Mouse (Mus musculus) stomach, postnatal 0 days (tissue): ENCODE data around the gene Mrnip. TPM values are rescaled to one million over a fixed set of nuclear protein-coding genes. Genes with fewer than 3 reads are reported as not detected.

Source experiments
- ATAC-seq: fragments of 200-750 bp; cut with Nextera tagmentation; 2 replicates; pipeline ENCODE4 v1.8.0; 2017; ENCODE audit not compliant: low FRiP score, low TSS enrichment
- DNase-seq: peaks from one replicate; pipeline ENCODE4 v3.0.0-alpha.2; 2016; ENCODE audit warnings: low spot score
- H3K27ac ChIP-seq: fragments of 300-500 bp; sonication (generic); replicated peaks from 2 replicates; pipeline ENCODE4 v1.5.1; 2014; ENCODE audit warnings: mild to moderate bottlenecking, control low read depth
- H3K27me3 ChIP-seq: fragments of 300-500 bp; sonication (generic); 2 replicates; pipeline ENCODE4 v1.6.1; 2014; ENCODE audit warnings: low read length; ENCODE audit not compliant: control insufficient read depth, insufficient read depth
- H3K36me3 ChIP-seq: fragments of 300-500 bp; sonication (generic); 2 replicates; pipeline ENCODE4 v1.6.1; 2014; ENCODE audit warnings: low read length, mixed read lengths; ENCODE audit not compliant: control insufficient read depth, insufficient read depth
- H3K4me1 ChIP-seq: fragments of 300-500 bp; sonication (generic); replicated peaks from 2 replicates; pipeline ENCODE4 v1.6.1; 2014; ENCODE audit warnings: antibody characterized with exemption; ENCODE audit not compliant: control insufficient read depth, insufficient read depth
- H3K4me2 ChIP-seq: fragments of 300-500 bp; sonication (generic); replicated peaks from 2 replicates; pipeline ENCODE4 v1.6.1; 2014; ENCODE audit warnings: low read depth, mild to moderate bottlenecking, control low read depth, moderate library complexity
- H3K4me3 ChIP-seq: fragments of 300-500 bp; sonication (generic); 2 replicates; pipeline ENCODE4 v1.5.1; 2014; ENCODE audit warnings: low read depth, low read length, control low read depth
- H3K9ac ChIP-seq: fragments of 300-500 bp; sonication (generic); 2 replicates; pipeline ENCODE4 v1.6.1; 2014; ENCODE audit warnings: mild to moderate bottlenecking, low read length, control low read depth, mixed read lengths
- H3K9me3 ChIP-seq: fragments of 300-500 bp; sonication (generic); 2 replicates; pipeline ENCODE4 v1.6.1; 2016; ENCODE audit warnings: low read length; ENCODE audit not compliant: control insufficient read depth
- CTCF ChIP-seq: IDR thresholded peaks from 2 replicates; pipeline ENCODE4 v1.5.1; 2016; ENCODE audit warnings: antibody characterized with exemption, low read depth, mild to moderate bottlenecking, moderate library complexity
- EP300 ChIP-seq: optimal IDR thresholded peaks from 2 replicates; pipeline ENCODE3; 2016; ENCODE audit warnings: antibody characterized with exemption
- WGBS: fragments of 180-500 bp; shearing (Covaris S2); extraction: QIAGEN DNeasy Blood & Tissue Kit; methylation state at CpG from one replicate; pipeline ENCODE4 v1.1.7; 2014; 5-methylcytosine and 5-hydroxymethylcytosine counted together
- polyA plus RNA-seq: library from polyadenylated mRNA; unstranded; fragments of >200 nt; fragmentation: Nextera tagmentation; extraction: Ambion mirVana; gene quantifications from 2 replicates; pipeline ENCODE4 v1.2.1, GENCODE M21; 2015

The Mrnip gene
- polyA plus RNA-seq, 1 experiment from 2014 or later, result 6.1 TPM

DNA sequence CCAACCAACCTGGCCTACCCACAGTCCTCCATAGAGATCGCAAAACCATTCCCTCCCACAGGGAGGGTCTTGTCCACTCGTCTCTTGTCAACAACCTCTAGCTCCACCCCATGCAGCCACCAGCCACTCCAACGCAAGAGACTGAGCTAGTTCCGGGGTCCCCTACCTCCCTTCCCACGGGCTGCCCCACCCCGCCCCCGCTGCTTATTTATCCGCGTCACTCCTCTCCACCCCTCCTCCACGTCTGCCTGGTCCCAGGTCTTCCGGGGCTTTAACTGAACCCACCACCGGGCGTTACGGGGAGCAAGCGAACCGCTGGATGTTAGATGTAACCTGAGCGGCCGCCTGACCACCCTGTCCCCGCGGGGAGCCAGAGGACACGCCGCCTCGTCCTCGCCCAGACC lies 35.9 kb downstream of the Mrnip start:
- peak overlapping the region; percentile 100 for H3K9ac ChIP-seq
- no peaks in the 10 kb centered on the region for H3K27me3 ChIP-seq
- under 1% methylated on average over 23 of the region's 24 CpGs for WGBS
- H3K4me2 ChIP-seq, result peak overlapping the region; percentile 69
- peak; percentile 96 for DNase-seq
- H3K36me3 ChIP-seq, result peaks cover 18% of the 10 kb centered on the region
- ATAC-seq, result peak; percentile 88
- peak overlapping the region; percentile 100 for H3K27ac ChIP-seq
- TF ChIP-seq EP300 (no peak), CTCF (no peak)
- H3K9me3 ChIP-seq, result no peaks in the 10 kb centered on the region
- H3K4me1 ChIP-seq, result peaks cover 13% of the 10 kb centered on the region; the same call in 1 of the 2 replicates
- H3K4me3 ChIP-seq, result peak overlapping the region; percentile 100

DNA sequence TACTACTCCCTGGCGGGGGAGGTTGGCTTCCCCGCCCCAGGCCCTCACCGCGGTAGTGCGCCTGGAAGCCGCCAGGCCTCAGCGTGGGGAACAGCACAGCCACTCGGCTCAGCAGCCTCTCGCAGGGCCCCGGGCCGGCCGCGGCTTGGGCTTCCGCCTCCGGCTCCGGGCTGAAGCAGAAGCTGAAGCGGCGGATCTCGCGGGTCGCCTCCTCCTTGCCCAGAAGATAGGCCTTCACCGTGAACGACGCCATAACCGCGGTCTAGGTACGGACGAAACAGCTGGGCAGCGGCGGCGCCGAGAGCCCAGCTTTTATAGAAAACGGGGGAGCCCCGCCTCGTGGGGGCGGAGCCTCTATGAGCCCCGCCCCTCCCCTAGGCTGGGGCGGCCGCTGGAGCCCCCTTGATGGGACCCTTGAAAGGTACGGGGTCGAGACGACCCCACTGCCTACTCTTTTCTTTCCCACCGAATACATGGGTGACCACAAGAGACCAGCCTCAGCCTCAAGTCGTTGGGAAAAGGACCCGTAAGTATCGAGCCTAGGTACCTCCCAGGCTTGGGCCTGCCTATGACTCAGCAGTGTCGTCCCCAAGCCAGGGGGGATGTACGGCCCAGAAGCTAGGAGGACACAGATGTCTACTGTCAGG lies 36.4 kb downstream of the Mrnip start, which contains the start of the genes Sqstm1 and Mgat4b:
TSS of gene Sqstm1 (minus strand) at position 323 of the 647 bp plus-strand sequence.
TSS of gene Mgat4b (plus strand) at position 386 of the 647 bp plus-strand sequence.
- Histone ChIP-seq H3K4me2 (peak within 1 kb of the TSS; percentile 69), H3K36me3 (peaks cover 18% of the 10 kb centered on the region), H3K4me3 (peak within 1 kb of the TSS; percentile 100), H3K9ac (peak within 1 kb of the TSS; percentile 100), H3K4me1 (peaks cover 13% of the 10 kb centered on the region; the same call in 1 of the 2 replicates), H3K27ac (peak within 1 kb of the TSS; percentile 100), H3K9me3 (no peaks in the 10 kb centered on the region), H3K27me3 (no peaks in the 10 kb centered on the region)
- ATAC-seq (peak; percentile 41), DNase-seq (peak; percentile 84)
- TF ChIP-seq EP300 (peak; percentile 48), CTCF (peak; percentile 29)
- WGBS, result 1% methylated on average over 48 of the region's 48 CpGs

DNA sequence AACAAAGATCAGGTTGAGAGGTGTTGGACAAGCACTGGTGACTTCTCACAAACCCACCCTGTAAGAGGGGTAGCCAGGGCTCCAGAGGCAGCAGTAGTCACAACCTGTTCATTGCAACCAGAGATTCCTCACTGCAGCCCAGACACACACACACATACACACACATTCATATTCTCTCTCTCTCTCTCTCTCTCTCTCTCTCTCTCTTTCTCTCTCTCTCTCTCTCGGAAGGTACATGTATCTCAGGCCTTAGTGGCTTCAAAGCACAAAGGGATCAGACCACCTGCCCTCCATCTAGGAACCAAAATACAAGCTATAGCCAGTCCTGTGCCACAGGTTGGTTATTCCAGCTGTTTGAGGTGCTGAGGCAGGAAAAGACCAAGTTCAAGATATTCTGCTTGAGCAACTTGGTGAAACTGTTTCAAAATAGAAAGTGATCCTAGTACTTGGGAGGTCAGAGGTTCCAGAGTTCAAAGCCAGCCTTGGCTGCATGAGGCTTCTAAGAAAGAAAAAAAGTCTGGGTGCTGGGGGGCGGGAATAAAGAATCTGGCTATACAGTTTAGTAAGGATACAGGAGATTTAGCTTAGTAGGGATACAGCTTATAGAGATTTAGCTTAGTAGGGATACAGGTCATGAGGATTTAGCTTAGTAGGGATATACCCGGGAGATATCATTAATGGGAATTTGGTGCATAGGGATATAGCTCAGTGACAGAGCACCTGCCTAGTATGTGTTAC lies 37.2 kb downstream of the Mrnip start:
- peak overlapping the region; percentile 100 for H3K4me3 ChIP-seq
- 96% methylated on average over 3 of the region's 3 CpGs for WGBS
- H3K36me3 ChIP-seq, result peaks cover 9% of the 10 kb centered on the region
- TF ChIP-seq CTCF, result no peak
- TF ChIP-seq EP300, result no peak
- DNase-seq (no peak), ATAC-seq (no peak)
- H3K27ac ChIP-seq, result peak overlapping the region; percentile 100
- H3K4me2 ChIP-seq, result peak overlapping the region; percentile 69
- no peaks in the 10 kb centered on the region for H3K9me3 ChIP-seq
- H3K27me3 ChIP-seq, result no peaks in the 10 kb centered on the region
- peaks cover 13% of the 10 kb centered on the region; the same call in 1 of the 2 replicates for H3K4me1 ChIP-seq
- H3K9ac ChIP-seq, result peak overlapping the region; percentile 100

DNA sequence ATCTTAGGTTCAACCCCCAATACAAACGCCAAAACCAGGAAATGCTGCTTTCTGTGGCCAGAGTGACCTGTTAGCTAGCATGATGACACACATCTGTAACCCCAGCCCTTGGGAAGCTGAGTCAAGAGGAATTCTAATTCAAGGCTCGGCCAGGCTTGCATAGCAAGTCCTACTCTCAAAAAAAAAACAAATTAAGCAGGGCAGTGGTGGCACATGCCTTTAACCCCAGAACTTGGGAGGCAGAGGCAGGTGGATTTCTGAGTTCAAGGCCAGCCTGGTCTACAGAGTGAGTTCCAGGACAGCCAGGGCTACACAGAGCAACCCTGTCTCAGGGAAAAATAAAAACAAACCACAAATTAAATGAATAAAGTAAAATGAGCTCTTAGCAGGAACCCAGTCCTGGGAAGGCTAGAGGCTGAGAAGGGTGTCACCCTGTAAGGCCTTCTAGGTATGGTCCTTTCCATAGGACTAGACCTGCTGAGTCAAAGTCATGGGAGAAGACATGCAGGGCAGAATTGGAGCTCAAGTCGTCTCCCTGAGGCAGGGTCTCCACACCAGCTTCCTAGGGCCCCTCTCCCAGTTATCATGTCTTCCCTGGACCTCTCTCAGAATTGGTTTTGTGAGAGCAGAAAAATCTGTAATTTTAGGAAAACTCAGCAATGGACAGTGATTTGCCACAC lies 38.0 kb downstream of the Mrnip start:
- WGBS, result 68% methylated on average over 3 of the region's 3 CpGs

DNA sequence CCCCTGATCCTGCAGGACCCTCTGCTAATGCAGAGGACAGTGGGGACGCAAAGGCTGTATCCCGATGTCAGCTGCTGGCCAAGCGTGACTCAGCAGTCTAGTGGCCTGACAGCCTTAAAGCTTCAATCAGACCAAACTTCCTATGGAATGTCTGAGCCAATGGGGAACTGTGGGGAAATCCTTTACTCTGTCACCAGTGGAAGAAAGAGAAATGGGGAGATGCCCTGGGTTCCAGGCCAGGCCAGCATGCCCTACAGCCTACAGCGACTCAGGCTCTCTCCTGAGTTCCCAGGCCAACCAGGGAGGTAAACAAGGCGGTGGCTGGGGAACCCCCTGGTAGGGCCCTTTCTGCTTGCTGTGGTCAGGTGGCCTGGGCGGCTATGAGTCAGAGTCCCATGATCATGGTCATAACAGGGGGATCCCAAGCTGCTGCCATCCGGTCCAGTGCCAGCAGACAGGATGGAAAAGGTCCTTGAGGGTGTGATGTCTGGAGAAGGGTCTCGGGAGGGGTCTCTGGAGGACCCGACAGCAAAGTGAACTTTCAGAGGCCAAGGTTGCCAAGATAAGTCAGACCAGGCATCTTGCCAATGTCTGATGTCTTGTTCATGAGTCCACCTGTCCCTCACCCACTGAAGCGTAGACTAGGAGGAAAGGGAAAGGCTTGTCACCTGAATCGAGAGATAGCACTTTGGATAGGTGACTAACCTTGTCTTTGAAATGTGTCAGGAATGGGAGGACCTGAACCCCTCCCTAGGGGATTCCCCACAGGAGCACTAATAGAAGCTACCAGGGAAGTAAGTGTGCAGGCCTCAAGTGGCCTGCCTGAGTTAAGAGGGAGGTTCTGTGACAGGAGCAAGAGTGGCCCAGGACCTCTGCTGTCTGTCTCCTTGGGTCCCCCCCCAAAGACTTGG lies 38.9 kb downstream of the Mrnip start:
- H3K27me3 ChIP-seq, result no peaks in the 10 kb centered on the region
- TF ChIP-seq EP300 (no peak), CTCF (no peak)
- no peak overlapping the region for H3K4me3 ChIP-seq
- ATAC-seq (peak; percentile 83), DNase-seq (peak; percentile 93)
- peak overlapping the region; percentile 81 for H3K27ac ChIP-seq
- H3K4me2 ChIP-seq, result no peak overlapping the region
- 44% methylated on average over 11 of the region's 11 CpGs for WGBS
- H3K4me1 ChIP-seq, result peaks cover 13% of the 10 kb centered on the region; the same call in 1 of the 2 replicates
- H3K36me3 ChIP-seq, result no peaks in the 10 kb centered on the region; the same call in 1 of the 2 replicates
- no peaks in the 10 kb centered on the region for H3K9me3 ChIP-seq
- H3K9ac ChIP-seq, result no peak overlapping the region

More for the DNA sequence above, 38.0 kb downstream of the Mrnip start:
- no peak for ATAC-seq
- Histone ChIP-seq H3K27ac (peak overlapping the region; percentile 81), H3K4me2 (no peak overlapping the region), H3K9me3 (no peaks in the 10 kb centered on the region), H3K27me3 (no peaks in the 10 kb centered on the region), H3K36me3 (peaks cover 2% of the 10 kb centered on the region), H3K4me1 (peaks cover 13% of the 10 kb centered on the region; the same call in 1 of the 2 replicates), H3K4me3 (no peak overlapping the region), H3K9ac (no peak overlapping the region)
- no peak for DNase-seq
- TF ChIP-seq EP300 (no peak), CTCF (no peak)
